Mouse (Mus musculus) CD4-positive, CD25-positive, alpha-beta regulatory T cell (primary cell): ENCODE results near the gene Wfdc9. TPM values are rescaled to one million over a fixed set of nuclear protein-coding genes. Genes with fewer than 3 reads are reported as not detected.

Experiments
- polyA plus RNA-seq: library from polyadenylated mRNA; unstranded; fragments of 100-300 nt; shearing (Covaris generic); gene quantifications from one replicate; pipeline ENCODE4 v1.2.1, GENCODE M21; 2017

Wfdc9 gene
- polyA plus RNA-seq, result not detected

GRCm38 (mm10) chr2:164656483-164656882 is at the start of gene Wfdc9:
Gene Wfdc9, minus strand, starts transcription at chr2:164656583.

DNA sequence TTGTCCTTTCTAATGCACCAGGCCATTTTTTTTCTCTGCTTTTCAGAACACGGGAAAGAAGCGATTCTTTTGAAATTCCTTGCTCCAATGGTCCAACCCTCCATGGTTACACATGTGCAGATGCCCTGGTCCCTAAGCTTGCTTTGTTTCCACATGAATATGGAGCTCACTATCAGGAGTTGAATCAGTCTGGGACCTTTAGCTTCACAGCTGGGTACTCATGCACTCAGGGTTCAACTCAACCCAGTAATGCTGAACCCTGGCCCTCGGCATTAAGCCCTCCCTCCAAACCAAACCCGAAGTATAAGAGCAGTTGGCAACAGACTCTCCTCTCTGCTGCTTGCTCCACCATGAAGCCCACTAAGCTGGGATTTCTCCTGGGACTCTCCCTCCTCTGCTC is 41.8 kb upstream of the Wfdc9 start, which contains the start of gene Spint4:
TSS of gene Spint4 (plus strand) at position 301 of the 400 bp plus-strand sequence.

DNA sequence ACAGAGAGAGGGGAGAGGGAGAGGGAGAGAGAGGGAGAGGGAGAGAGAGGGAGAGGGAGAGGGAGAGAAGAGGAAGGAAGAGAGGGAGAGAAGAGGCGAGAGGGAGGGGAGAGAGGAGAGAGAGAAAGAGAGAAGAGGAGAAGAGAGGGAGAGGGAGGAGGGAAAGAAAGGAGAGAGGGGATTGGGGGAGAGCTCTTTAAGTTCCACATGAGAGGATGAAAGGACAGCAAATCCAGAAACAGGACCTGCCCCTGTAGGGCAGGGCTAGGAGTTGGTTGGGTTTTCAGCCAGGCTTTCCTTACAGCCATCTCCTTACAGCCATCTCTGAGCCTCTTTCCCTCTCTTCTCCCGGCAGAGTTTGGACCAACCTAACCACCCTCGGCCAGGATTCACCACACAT is 28.4 kb upstream of the Wfdc9 start, which contains the start of gene Wfdc13:
TSS of gene Wfdc13 (plus strand) at position 301 of the 400 bp plus-strand sequence.

GRCm38 (mm10) chr2:164673987-164674386 is 17.6 kb upstream of the Wfdc9 start, which contains the start of gene Wfdc11:
Gene Wfdc11, minus strand, starts transcription at chr2:164674087.

DNA sequence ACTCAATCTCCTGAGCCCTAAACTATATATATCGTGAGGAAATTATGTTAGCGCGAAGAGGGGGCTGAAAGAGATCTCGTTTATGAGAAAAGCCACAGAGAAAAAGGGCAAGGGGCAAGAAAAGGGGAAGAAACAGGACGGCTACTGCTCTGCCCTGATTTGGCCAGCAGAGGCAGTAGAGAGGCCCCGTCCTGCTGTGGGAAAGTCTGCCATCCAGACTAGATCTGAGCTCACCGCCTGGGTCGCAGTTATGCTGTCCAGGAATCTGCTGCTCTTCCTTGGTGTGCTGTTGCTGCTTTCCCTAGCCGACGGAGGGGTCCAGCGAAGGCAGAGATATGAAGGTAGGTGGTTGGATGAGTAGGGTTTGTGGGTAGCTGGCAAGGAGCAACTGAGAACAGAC is 525 bp downstream of the Wfdc9 start, which contains the start of gene Wfdc10:
TSS of gene Wfdc10 (plus strand) at position 189 of the 400 bp plus-strand sequence.

GRCm38 (mm10) chr2:164638696-164639095 is 17.7 kb downstream of the Wfdc9 start, which contains the start of gene Wfdc16:
Gene Wfdc16, minus strand, starts transcription at chr2:164638796.

DNA sequence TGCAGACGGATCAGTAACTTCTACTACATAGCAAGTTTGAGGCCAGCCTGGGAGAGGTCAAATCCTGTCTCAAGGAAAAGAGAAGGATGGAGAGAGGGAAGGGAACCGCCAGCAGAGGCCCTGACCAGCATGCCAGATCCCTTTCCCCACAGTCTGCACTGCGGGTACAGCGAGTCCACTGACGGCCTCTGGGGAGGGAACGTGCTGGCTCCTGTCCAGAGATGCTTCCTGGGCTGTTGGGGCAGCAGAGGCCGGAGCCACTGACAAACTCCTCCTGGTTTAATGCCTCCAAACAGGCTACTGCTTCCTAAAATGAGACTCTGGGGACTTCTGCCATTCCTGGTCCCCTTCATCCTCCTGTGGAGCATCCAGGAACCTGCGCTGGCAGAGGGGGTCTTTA is 42.9 kb downstream of the Wfdc9 start, which contains the start of the genes Wfdc6b and Wfdc8:
TSS of gene Wfdc6b (plus strand) at position 52 of the 400 bp plus-strand sequence.
TSS of gene Wfdc8 (minus strand) at position 156 of the 400 bp plus-strand sequence.

Other genes with a start within 250 kb of the Wfdc9 start
- gene Sdc4, start 212.7 kb downstream of the Wfdc9 start, polyA plus RNA-seq, result 17.7 TPM
- 97.5 TPM for gene Sys1, start 199.6 kb downstream of the Wfdc9 start, polyA plus RNA-seq
- gene Gm20458, start 195.6 kb downstream of the Wfdc9 start, polyA plus RNA-seq, result 14.2 TPM
- gene Trp53tg5, start 182.9 kb downstream of the Wfdc9 start, polyA plus RNA-seq, result 0.25 TPM
- gene Dbndd2, start 170.5 kb downstream of the Wfdc9 start, polyA plus RNA-seq, result 2.7 TPM
- gene Pigt, start 159.1 kb downstream of the Wfdc9 start, polyA plus RNA-seq, result 34.1 TPM
- gene Wfdc2, start 94.2 kb downstream of the Wfdc9 start, polyA plus RNA-seq, result 6.7 TPM
- not detected for gene Spint3, start 83.1 kb downstream of the Wfdc9 start, polyA plus RNA-seq
- gene Wfdc6a, start 71.1 kb downstream of the Wfdc9 start, polyA plus RNA-seq, result not detected
- gene Eppin, start 63.0 kb downstream of the Wfdc9 start, polyA plus RNA-seq, result not detected
- not detected for gene Wfdc6b, start 43.1 kb downstream of the Wfdc9 start, polyA plus RNA-seq
- gene Wfdc8, start 43.0 kb downstream of the Wfdc9 start, polyA plus RNA-seq, result not detected
- gene Wfdc16, start 17.8 kb downstream of the Wfdc9 start, polyA plus RNA-seq, result not detected
- not detected for gene Wfdc10, start 537 bp downstream of the Wfdc9 start, polyA plus RNA-seq
- gene Wfdc11, start 17.5 kb upstream of the Wfdc9 start, polyA plus RNA-seq, result not detected
- not detected for gene Wfdc13, start 28.5 kb upstream of the Wfdc9 start, polyA plus RNA-seq
- not detected for gene Spint4, start 41.9 kb upstream of the Wfdc9 start, polyA plus RNA-seq
- gene Spint5, start 58.7 kb upstream of the Wfdc9 start, polyA plus RNA-seq, result not detected
- 0.11 TPM for gene Wfdc3, start 89.3 kb upstream of the Wfdc9 start, polyA plus RNA-seq
- 67.0 TPM for gene Dnttip1, start 89.4 kb upstream of the Wfdc9 start, polyA plus RNA-seq
- 4.3 TPM for gene Ube2c, start 113.3 kb upstream of the Wfdc9 start, polyA plus RNA-seq
- gene Tnnc2, start 123.4 kb upstream of the Wfdc9 start, polyA plus RNA-seq, result not detected
- gene Snx21, start 129.2 kb upstream of the Wfdc9 start, polyA plus RNA-seq, result 5.7 TPM
- 39.1 TPM for gene Acot8, start 148.3 kb upstream of the Wfdc9 start, polyA plus RNA-seq
- gene Zswim3, start 148.5 kb upstream of the Wfdc9 start, polyA plus RNA-seq, result 6.1 TPM
- gene Zswim1, start 166.1 kb upstream of the Wfdc9 start, polyA plus RNA-seq, result 21.3 TPM
- not detected for gene Spata25, start 172.0 kb upstream of the Wfdc9 start, polyA plus RNA-seq
- 167 TPM for gene Ctsa, start 176.3 kb upstream of the Wfdc9 start, polyA plus RNA-seq
- gene Neurl2, start 176.9 kb upstream of the Wfdc9 start, polyA plus RNA-seq, result 1.8 TPM
- gene Pltp, start 201.1 kb upstream of the Wfdc9 start, polyA plus RNA-seq, result 0.26 TPM
- 130 TPM for gene Pcif1, start 222.7 kb upstream of the Wfdc9 start, polyA plus RNA-seq